Mouse (Mus musculus) monocyte, adult 2 months (primary cell): ENCODE data around the gene Chn2.

Source experiments
- DNase-seq, 2 experiments: peaks; one replicate each; pipeline ENCODE4 v3.0.0; 2022; ENCODE audit warnings: low spot score in 2 of 2, low read depth in 1 of 2

Chn2 gene

DNA sequence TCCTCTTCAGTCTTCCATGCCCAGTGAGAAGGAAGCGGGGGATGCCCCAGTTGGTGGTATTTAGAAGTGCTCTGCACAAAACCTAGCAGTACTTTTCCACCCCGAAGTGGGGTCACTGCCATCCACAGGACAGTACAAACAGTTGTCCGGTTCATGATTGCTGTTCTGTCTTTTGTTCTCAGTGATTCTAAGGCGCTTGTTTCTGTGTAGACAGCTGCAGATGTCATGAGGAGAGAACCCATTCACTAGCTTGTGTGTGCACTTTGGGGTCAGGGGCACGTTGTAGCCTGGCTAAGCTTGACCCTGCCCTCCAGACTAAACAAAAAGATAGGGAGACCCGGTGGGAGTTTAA is 234.0 kb downstream of the Chn2 start:
- DNase-seq: no peak

DNA sequence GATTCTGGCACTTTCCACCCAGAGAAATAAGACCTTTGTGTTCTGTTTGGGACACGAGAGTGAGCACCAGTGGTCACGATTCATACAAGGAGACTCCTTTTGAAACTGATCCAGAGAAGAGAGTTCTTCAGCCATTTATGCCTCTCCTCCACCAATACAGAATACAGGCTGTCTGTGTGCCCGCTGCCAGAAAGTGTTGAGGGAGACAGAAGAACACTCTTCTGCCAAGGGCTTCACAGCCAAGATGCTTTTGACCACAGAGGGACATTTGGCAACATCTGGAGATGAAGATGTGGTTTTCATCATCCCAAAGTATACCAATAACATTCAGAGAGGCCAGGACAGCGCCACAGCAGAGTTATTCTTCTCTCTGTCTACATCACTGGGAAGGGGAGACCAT is 237.9 kb downstream of the Chn2 start:
- no peak for DNase-seq

DNA sequence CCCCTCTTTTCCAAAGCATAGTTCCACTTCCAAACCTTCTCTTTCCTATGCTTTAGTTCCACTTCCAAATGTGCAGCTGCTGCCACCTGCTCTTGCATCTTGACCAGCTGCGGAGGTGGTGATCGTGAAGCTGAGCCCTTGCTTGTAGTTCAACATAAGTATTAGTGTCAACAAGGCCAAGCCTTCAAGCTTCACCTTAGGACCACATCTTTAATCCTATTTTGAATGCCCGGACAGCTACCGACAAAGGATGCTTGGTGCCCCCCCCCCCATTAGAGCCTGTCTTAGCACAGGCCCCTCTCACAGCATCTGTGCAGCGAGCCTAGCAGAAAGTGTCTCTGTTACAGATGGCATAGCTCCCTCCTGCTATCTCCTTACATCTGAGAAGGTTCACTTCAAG is 238.5 kb downstream of the Chn2 start:
- no peak for DNase-seq

DNA sequence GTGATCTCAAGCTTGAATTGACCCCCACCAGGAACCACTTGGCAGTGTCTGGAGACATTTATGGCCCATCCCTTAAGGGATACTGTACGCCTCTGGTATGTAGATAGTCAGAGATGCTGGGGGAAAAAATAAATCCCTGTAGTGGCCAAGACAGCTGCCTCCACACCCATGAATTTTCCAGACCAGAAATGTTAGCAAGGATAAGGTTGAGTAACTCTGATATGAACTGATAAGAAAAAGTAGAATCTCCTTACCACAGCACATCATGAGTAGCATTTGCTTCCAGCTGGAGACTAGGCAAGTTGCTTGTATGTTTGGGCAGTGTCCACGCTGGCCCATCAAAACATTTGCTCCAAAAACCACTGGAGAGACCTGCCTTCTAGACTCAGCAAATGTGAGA is 239.3 kb downstream of the Chn2 start:
- no peak for DNase-seq

DNA sequence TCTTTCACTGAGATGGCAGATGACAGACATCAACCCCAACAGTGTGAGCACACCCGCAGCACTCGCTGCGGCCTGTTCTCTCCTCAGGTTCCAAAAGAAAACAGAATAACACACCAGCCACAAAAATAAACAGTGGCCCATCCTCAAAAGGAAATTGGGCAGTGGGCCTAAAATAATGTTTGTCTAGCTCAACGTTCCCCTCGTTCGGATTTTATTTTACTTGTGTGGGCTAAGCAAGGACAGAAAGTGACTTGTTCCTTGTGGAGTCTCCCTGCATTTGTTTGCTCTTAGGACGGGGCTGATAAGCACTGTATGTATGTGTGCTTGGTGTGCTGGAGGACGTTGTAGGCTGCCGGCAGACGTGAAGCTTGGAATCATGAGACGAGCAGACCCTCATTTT is 240.0 kb downstream of the Chn2 start:
- no peak for DNase-seq

DNA sequence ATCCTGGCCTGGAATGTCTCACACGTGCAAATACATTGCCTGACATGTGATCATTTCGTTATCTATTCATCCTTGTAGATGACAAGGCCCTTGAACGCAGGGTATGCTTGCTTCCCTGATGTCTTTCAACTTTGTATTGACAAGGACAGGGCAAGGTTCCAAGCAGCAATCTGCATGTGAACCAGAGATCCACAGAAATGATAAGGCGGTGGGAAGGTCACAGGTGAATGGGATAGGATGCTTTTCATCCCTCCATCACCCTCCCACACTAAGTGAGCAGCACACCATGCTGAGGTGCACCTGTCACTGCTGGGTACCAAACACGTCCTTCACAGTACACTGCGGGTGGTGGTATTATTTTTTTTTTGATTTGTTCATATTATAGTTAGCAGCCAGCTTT is 240.9 kb downstream of the Chn2 start:
- DNase-seq: no peak

DNA sequence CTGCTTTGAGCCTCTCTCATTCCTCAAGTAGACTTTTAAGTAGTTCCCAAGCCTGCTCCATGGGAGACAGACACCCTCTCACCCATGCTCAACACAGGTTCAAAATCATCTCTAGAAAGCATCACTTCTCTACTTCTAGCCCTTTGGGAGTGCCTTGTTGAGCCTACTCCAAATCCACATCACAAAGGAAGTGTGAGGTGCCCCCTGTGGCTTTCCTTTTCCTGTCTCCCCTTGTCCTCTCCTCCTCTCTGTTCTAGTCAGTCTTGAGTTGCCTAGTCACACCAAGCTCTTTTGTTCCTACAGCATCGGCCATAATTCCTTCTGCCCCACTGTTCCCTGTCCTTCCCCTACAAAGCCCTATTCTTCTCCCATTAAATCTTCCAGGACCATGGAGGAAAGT is 243.9 kb downstream of the Chn2 start:
- no peak for DNase-seq

DNA sequence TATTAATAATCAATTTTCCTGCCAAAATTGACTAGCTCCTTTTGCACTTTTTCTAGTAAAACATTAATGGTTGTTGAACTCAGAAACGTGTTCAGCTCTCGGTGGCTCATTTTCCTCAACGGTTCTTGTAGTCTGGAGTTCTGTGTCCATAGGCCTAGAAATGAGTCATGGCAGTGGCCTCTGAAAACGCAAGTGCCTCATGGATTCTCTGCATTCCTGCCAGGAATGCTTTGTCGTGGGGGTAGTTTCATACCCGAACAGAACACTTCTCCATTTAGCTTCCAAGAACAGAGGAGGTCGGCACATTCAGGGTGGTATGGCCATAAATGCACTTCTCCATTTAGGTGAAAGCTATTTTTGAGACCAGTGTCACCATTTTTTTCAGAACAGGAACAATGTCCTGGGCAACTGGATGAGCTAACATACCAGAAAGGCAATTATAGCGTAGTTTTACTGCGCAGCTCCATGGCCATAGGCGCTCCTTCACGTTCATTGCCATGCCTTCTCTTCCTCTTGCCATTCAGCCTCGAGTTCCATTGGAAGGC is 244.9 kb downstream of the Chn2 start:
- peak in 1 of 2 experiments; percentile 5 for DNase-seq

DNA sequence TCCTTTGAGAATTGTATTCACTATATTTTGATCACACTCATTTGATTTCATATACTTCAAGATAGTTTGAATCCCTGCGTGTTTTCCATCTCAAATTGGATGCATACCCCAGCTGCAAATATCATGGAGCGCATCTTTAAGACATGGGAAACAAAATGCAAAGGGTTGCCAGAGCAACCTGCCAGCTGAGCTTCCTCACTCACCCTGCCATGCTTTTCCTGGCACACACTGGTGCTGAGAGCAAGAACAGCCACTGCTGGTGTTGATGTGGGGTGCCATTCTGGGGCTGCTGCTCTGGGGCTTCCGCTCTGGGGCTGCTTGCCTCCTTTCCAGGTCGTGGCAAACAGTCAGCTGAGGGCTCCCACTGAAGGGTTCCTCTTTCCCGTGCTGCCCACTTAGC is 247.5 kb downstream of the Chn2 start:
- DNase-seq: no peak

DNA sequence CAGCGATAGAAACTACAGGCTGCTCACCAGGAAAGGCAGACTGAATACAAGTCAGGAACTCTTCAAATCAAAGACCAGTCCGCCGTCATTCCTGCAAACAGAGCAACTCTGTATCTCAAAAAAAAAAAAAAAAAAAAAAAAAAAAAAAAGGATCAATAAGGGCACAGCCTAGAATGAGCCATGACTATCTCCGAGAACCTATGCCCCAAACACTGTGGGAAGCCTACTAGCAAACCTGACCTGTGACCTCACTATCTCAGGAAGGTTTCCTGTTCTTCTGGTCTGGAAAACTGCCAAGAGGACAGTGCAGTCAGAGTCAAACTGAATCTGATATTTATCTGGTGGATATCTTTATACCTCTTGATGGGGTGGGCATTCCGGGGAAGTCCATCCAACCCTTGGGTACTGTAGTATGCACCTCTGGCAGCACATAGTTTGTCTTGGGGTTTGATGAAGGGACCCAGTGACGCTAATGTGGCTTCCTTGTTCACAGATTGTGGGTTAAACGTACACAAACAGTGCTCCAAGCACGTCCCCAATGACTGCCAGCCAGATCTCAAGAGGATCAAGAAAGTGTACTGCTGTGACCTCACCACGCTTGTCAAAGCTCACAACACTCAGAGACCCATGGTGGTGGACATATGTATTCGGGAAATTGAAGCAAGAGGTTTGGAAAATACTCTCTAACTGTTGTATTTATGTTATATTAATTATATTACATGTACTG is 250.6 kb downstream of the Chn2 start:
- no peak for DNase-seq

DNA sequence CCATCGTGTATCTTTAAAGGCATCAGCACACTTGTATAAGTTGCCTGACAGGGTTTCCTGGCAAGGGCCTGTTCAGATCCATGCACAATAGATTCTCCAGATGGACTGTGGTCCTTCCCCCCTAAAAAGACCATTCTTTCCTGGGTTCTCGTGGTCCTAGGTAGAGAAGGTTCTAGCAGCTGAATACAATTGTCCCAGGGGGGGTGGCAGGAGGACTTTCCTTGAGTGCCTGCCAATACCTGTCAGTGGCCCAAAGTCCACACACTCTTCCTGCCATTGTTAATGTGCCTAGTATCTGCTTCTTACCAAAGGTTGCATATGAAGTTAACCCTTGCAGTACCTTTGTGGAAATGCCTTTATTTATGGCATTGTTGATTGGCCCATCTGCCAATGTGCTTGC is 257.9 kb downstream of the Chn2 start:
- DNase-seq: no peak

DNA sequence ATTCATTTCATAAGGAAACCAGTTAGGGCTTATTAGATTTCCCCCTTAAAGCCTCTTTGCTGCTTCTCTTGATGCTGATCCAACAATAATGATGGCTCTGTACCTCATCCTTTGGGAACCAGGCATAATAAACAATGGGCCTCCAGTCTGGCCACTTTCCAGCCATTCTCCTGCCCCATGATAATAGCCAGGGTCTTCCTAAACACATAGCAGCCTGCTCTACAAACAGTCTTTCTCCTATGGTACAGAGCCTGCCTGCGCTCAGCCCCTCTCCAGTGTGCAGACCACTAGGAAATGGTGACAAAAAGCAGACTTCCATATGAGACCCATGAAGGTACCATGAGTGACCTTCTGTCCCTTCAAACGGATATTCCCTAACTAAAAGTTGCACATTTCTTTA is 260.1 kb downstream of the Chn2 start:
- DNase-seq: no peak

DNA sequence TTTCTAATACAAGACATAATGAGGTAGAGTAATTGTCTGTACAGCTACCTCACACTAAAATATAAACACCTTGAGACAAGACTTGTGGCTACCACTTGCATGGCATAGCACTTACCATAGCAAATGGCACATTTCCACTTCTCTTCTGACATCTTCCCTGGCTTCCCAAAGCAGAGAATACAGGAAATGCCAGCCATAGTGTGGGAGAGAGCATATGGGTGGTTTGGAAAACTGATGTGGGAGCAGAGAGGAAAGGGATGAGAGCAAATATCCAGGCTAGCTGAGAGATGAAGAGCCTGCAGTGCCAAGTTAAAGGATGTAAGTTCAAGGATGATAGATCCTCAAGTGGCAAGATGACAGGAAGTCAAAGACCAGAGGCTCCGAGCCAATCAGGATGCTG is 266.4 kb downstream of the Chn2 start:
- no peak for DNase-seq

DNA sequence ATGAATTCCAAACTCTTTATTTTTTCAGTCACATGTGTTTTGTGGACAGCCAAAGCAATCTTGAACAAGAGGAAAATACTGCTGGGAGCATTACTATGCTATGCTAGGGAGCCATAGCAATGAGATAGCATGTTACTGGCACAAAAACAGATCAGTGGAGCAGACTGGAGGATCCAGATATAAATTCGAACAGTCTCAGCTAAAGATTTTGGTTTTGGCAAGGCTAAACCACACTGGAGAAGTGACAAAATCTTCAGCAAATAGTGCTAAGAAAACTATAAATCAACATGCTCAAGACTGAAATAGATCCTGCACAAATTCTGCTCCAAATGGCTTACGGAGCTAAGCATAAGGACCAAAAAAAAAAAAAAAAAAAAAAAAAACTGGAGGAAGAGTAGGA is 273.7 kb downstream of the Chn2 start:
- no peak for DNase-seq

DNA sequence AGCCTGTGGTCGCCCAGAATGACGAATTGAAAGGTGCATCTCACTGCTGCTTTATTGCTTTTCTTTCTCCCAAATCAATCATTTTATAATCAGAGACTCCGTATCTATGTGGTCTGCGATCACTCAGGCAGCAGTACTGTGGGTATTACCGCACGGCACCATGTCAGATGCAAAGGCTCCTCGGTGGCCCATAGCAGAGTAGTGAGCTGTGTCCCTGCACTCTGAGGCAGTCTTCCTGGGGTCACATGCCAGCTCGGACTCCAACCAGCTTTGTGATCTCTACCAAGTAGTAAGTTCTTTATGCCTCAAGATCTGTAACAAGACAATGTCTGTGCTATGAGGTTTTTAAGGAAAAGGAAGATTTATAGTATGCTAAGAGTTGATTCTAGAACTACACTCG is 279.3 kb downstream of the Chn2 start:
- DNase-seq: no peak

DNA sequence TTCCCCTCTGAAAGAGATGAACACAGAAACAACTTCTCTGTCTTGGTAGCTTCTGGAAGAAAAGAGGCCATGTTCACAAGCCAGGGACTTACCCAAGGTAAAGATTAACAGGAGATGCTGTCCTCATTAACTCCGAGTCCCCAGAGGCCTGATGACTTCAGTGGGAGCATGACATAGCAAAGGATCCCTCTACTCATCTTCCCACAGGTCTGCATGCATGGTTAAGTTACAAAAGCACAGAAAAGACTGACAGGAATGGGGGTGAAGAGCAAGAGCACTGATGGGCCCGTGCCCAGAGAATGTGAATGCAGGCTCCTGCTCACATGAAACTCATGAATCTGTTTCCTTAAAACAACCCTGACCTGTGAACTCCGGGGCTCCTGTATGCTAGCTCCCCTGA is 279.8 kb downstream of the Chn2 start:
- no peak for DNase-seq

DNA sequence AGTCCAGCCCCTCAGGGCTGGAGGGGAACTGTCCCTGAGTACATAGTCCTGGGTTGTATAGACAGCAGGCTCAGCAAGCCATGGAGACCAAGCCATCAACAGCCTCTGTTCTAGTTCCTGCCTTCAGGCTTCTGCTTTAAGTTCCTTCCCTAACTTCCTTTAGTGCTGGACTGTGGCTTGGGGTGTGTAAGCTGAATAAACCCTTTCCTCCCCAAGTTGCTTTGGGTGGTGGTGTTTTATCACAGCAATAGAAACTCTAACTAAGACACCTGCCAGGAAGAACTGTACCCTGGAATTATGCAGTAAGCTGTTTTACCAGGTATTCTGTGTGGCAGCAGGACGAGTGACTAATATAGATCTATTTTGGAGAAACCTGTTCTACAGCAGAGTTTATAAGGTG is 280.9 kb downstream of the Chn2 start:
- no peak for DNase-seq

DNA sequence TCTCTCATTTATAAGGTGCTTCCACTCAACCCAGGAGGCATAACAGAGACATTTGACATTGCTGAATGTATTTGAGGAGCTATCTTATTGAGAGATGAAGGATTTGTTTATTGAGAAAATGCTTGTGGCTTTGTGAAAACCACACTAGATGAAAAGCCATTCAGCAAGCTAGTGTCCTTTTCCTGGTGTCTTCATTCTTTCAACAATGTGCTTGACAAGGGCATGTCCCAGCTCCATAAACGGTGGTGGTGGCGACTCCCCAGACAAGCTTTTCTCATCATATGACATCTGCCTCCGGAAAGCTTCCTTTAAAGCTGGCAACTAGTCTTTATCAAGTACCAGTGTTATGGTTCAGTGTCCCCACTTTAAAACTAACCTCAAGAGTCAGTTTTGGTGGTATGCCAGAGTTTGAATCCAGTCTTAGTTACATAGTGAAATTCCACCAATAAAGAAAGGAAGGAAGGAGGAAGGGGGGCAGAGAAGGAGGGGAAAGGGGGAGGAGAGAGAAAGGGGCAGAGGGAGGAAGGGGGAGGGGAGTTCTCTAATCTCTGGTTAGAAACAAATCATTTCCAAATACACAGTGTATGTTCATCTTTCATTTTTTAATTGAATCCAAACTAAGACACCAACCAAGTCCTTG is 286.0 kb downstream of the Chn2 start, which contains the start of gene Prr15:
Gene Prr15 (plus strand): TSS at position 590 of the 640 bp plus-strand sequence.
- DNase-seq: no peak

DNA sequence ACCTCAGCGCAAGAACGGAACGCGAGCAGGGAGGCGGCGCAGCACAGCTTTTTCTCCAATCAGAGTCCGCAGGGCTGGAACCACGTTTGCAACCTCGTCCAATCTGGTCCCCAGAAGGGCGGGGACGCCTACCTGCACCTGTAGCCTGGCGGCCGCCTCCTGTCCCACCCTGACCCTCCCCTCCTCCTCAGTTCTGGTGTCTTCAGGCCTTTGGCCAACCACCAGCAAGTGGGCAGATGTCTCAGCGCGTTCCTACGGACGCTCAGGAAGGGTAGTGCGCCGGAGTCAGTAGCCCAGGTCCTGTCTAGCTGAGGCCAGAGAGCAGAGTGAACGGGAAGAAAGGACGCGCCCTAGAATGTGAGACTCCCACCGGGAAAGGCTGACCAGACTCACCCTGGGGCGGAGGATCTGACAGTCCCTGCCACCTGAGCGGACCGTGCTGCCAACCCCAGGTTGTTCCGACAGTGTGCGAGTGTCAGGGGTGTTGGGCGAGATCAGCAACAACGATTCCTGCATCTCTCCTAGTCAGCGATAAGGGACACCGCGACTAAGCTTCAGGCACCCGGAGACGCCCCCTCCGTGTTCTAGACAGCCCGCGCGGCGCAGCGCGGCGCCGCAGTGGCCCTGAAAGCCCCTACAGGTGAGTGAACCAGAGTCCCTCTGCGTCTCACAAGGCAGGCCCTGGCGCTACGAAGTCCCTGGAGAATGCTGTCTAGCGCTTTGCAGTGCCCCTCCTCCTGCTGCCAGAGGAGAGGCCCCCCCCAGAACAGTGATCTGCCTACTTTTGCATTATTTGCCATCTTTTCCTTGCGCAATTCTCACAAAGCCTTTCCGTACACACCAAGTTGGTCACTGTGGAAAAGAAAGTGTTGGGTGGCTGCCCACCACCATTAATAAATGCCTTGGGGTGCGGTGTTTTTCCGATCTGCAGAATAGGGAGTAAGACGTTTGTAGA is 287.6 kb downstream of the Chn2 start:
- DNase-seq: no peak

DNA sequence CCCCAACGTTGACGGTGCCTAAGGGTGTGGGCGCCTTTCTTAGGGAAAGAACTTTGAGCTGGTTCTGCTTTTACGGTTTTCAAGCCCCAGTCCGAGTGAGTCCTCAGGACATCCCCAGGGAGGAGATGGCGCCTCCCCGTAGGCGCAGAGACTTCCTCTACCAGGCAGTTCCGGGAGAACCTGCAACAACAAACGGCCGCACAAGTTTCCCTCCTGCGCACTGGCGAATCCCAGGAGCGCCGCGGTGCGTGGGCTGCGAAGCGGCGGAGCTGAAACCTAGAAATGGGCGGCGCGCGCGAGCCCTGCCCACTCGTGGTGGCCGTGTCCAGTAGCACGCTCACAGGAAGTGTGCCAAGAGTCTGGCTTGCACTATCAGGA is 288.3 kb downstream of the Chn2 start:
- no peak for DNase-seq

DNA sequence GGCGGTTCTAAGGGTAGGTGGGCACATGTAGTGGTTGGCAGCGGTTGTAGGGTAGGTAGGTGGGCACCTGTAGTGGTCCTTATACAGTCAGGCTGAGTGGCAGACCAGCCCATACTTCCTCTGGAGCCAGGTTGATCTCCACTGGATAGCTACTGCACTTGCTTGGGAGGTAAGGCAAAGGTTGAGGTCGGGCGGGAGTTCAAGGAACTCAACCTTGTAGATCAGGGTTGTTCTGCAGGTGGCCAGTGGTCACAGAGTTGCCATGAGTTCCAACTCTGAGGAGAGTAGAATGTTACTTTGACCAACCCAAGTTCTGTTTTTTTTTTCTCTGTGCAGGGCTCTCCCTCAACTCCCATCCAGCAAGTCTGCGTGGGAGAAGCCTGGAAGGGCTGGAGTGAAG is 289.4 kb downstream of the Chn2 start:
- no peak for DNase-seq

DNA sequence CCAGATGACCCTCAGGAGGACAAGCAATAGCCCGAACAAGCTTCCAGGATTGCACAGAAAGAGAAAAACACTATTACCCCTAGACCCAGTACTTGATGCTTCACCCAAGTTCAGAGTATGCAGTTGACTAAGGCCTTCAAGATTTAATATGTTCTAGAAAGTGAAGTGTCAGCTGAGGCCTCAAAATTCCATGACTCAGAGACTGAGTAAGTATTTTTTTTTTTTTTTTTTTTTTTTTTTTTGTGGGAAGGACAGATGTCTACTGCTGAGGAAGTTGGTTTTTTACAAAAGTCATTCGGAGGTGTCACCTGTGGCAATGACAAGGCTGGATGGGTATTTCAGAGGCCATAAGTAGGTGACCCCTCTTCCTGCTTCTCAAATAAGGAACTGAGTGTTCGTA is 290.2 kb downstream of the Chn2 start:
- no peak for DNase-seq
